ENCODE assay signal across 24 mouse cellular contexts in the genomic region with DNA sequence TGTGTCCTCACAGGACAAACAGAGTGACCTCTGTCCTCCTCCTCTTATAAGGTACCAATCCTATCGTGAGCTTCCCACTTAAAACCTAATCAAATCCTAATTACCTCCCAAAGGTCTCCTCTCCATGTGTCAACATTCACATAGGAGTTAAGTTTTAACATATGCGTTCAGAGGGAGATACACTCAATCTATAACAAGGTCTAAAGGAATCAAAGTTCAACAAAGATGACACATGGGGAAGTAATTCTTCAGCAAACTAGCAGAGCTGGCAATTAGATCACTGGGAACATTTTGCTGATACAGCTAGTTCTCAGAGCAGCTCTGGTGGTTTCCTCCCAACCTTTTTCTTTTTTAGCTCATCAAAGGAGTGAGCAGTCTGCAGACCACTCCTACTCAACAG.
"Had no signal": no experiment of that assay in that cellular context is flagged by ENCODE, and none has a peak within 500 bp of the region (broad histone marks: within the 10 kb centered on the region; RNA-seq: fewer than 3 reads in every experiment).

No protein-coding gene starts in this region.

- ATAC-seq: hindbrain, embryonic 16.5 days; inflammation-experienced regulatory T-cells, adult 6 months had no signal

- H3K36me3 ChIP-seq: heart, embryonic 10.5 days; heart, embryonic 12.5 days; hindbrain, embryonic 10.5 days; hindbrain, embryonic 12.5 days; kidney, embryonic 15.5 days; limb, embryonic 10.5 days; limb, embryonic 12.5 days had no signal

- H3K4me3 ChIP-seq: heart, embryonic 10.5 days; heart, embryonic 12.5 days; hindbrain, embryonic 10.5 days; hindbrain, embryonic 12.5 days; kidney, embryonic 15.5 days; left cerebral cortex, adult 2 months; limb, embryonic 10.5 days; limb, embryonic 12.5 days had no signal

- H3K4me2 ChIP-seq: heart, embryonic 12.5 days; hindbrain, embryonic 12.5 days; hindbrain, embryonic 14.5 days; kidney, embryonic 15.5 days; limb, embryonic 12.5 days; liver, embryonic 11.5 days had no signal

- H3K27ac ChIP-seq: heart, embryonic 10.5 days; hindbrain, embryonic 10.5 days; hindbrain, embryonic 12.5 days; hindbrain, embryonic 14.5 days; kidney, embryonic 15.5 days; kidney, postnatal 0 days; left cerebral cortex, adult 2 months; limb, embryonic 10.5 days; limb, embryonic 12.5 days; liver, embryonic 14.5 days had no signal

- H3K27me3 ChIP-seq: heart, embryonic 12.5 days; hindbrain, embryonic 12.5 days; kidney, embryonic 15.5 days; limb, embryonic 12.5 days had no signal

- H3K4me1 ChIP-seq: heart, embryonic 10.5 days; heart, embryonic 12.5 days; hindbrain, embryonic 12.5 days; kidney, embryonic 15.5 days; limb, embryonic 10.5 days; limb, embryonic 12.5 days had no signal

- H3K9me3 ChIP-seq: heart, embryonic 10.5 days; heart, embryonic 12.5 days; hindbrain, embryonic 10.5 days; hindbrain, embryonic 12.5 days; kidney, embryonic 15.5 days; limb, embryonic 10.5 days; limb, embryonic 12.5 days had no signal

- H3K9ac ChIP-seq: heart, embryonic 12.5 days; hindbrain, embryonic 12.5 days; hindbrain, embryonic 14.5 days; kidney, embryonic 15.5 days; limb, embryonic 12.5 days; liver, embryonic 14.5 days had no signal

- DNase-seq: gastrocnemius, postnatal 14 days; heart, adult 18-20 months; heart, postnatal 10 days; heart, postnatal 4 days; kidney, adult 11 months; kidney, adult 2 months; kidney, adult 9 months; kidney, postnatal 14 days; kidney, postnatal 36 days; liver had no signal
